15 mouse cellular contexts compared by ENCODE assay signal in the genomic region with DNA sequence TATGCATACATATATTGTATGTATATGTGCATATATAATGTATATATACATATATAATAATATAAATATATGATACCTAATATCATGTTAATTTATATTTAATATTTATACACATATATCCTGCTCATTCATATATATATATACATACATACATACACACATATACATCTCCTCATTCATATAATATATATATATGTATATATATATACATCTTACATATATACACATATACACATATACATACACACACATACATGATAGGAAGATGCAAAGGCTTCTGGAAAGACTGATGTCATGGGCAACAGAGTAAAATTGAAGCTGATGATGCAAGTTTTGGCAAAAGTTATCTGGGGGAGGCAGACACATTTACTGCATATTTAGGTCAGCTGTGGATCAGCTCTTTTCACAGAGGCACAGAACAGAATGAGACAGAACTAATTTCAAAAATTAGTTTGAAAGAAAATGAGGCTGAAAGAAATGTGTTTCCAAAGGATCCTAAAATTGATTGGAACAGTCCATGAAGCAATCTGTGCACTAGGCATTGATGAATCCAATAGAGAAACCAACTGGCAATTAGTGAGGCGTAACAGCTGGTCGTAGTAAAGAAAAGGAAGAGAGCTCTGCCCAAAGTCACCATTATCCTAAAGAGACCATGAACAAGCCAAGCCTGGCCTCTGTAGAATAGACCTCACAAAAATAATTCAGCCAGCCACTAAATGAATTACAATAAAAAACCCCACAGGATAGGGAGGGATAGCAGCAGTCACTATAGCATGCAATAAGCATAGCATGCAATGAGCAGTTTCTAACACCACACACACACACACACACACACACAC. TPM values are rescaled to one million over a fixed set of nuclear protein-coding genes. Genes with fewer than 3 reads are reported as not detected.
DNase-seq lines count a peak whose midpoint lies in the region; ATAC-seq and TF ChIP-seq lines count a peak whose summit lies in the region.
"Had no signal": no experiment of that assay in that cellular context is flagged by ENCODE, and none has a peak within 500 bp of the region (broad histone marks: within the 10 kb centered on the region; RNA-seq: fewer than 3 reads in every experiment).

No protein-coding gene starts in this region.

- peak; percentile 69 for DNase-seq in Muller cell, postnatal 12 days (ENCODE audit: inconsistent ontology term)
- peak; percentile 60 for DNase-seq in brain, embryonic 14.5 days (ENCODE audit: low read depth)
- no peak for DNase-seq in hindbrain, embryonic 14.5 days (ENCODE audit: low spot score)
- no peak for DNase-seq in spleen, postnatal 4 days (ENCODE audit: low spot score in 2 of 2)
- DNase-seq in thymus, postnatal 25 days = no peak
- no peak for DNase-seq in spleen, postnatal 10 days (ENCODE audit: low spot score in 2 of 2)
- no peak for DNase-seq in embryo, embryonic 10.5 days (ENCODE audit: low spot score)
- DNase-seq: adrenal gland, postnatal 25 days; kidney, postnatal 10 days; liver, embryonic 13.5 days; lung, postnatal 14 days had no signal

- no peaks in the 10 kb centered on the region for H3K9me3 ChIP-seq in hindbrain, embryonic 14.5 days (ENCODE audit: control insufficient read depth, low read length)
- H3K9me3 ChIP-seq in midbrain, embryonic 15.5 days = no peaks in the 10 kb centered on the region
- H3K9me3 ChIP-seq: heart, embryonic 15.5 days; intestine, embryonic 15.5 days; liver, embryonic 13.5 days had no signal

- H3K27ac ChIP-seq in hindbrain, embryonic 14.5 days = peak overlapping the region; percentile 91
- peak overlapping the region; percentile 88 for H3K27ac ChIP-seq in midbrain, embryonic 15.5 days
- H3K27ac ChIP-seq: heart, embryonic 15.5 days; intestine, embryonic 15.5 days; liver, embryonic 13.5 days had no signal

- no peak overlapping the region for H3K4me3 ChIP-seq in hindbrain, embryonic 14.5 days (replicated peaks; ENCODE audit: low read length)
- no peak overlapping the region for H3K4me3 ChIP-seq in midbrain, embryonic 15.5 days
- H3K4me3 ChIP-seq: heart, embryonic 15.5 days; intestine, embryonic 15.5 days; liver, embryonic 13.5 days had no signal

- H3K9ac ChIP-seq in hindbrain, embryonic 14.5 days = no peak overlapping the region
- H3K9ac ChIP-seq in midbrain, embryonic 15.5 days = no peak overlapping the region
- H3K9ac ChIP-seq: heart, embryonic 15.5 days; intestine, embryonic 15.5 days; liver, embryonic 13.5 days had no signal

- WGBS in hindbrain, embryonic 14.5 days = 21% methylated on average over 2 of the region's 2 CpGs
- WGBS in midbrain, embryonic 15.5 days = 24% methylated on average over 2 of the region's 2 CpGs

- TF ChIP-seq CTCF in brain, embryonic 14.5 days (IDR thresholded peaks at IDR 0.05; ENCODE audit: borderline replicate concordance, extremely low read depth, insufficient read depth, insufficient read length) = no peak

- no peak for TF ChIP-seq POLR2A in brain, embryonic 14.5 days (IDR thresholded peaks at IDR 0.05; ENCODE audit: borderline replicate concordance, extremely low read depth, insufficient read depth, insufficient read length, poor library complexity, severe bottlenecking)

- H3K36me3 ChIP-seq in hindbrain, embryonic 14.5 days (replicated peaks; ENCODE audit: control insufficient read depth, insufficient read depth) = no peaks in the 10 kb centered on the region
- H3K36me3 ChIP-seq in midbrain, embryonic 15.5 days (replicated peaks) = no peaks in the 10 kb centered on the region
- H3K36me3 ChIP-seq: heart, embryonic 15.5 days; intestine, embryonic 15.5 days; liver, embryonic 13.5 days had no signal

- ATAC-seq in hindbrain, embryonic 14.5 days (ENCODE audit: low FRiP score) = peak; percentile 38; the same call in 1 of the 2 replicates
- ATAC-seq in midbrain, embryonic 15.5 days (replicated peaks) = peak; percentile 15; the same call in 1 of the 2 replicates
- ATAC-seq: intestine, embryonic 15.5 days had no signal

- H3K27me3 ChIP-seq in hindbrain, embryonic 14.5 days (ENCODE audit: control insufficient read depth, insufficient read depth, low read length) = peaks cover 7% of the 10 kb centered on the region
- no peaks in the 10 kb centered on the region for H3K27me3 ChIP-seq in midbrain, embryonic 15.5 days (replicated peaks)
- H3K27me3 ChIP-seq: CH12.LX; heart, embryonic 15.5 days; intestine, embryonic 15.5 days; liver, embryonic 13.5 days had no signal

- peaks cover 17% of the 10 kb centered on the region for H3K4me1 ChIP-seq in hindbrain, embryonic 14.5 days (replicated peaks; ENCODE audit: control insufficient read depth, insufficient read depth, low read length)
- H3K4me1 ChIP-seq in midbrain, embryonic 15.5 days = peaks cover 21% of the 10 kb centered on the region
- H3K4me1 ChIP-seq: heart, embryonic 15.5 days; intestine, embryonic 15.5 days; liver, embryonic 13.5 days had no signal

- peak overlapping the region; percentile 51 for H3K4me2 ChIP-seq in hindbrain, embryonic 14.5 days (replicated peaks)
- H3K4me2 ChIP-seq in midbrain, embryonic 15.5 days = peak overlapping the region; percentile 50
- H3K4me2 ChIP-seq: heart, embryonic 15.5 days; intestine, embryonic 15.5 days; liver, embryonic 13.5 days had no signal

RNA-seq across cellular contexts. Expression of gene Lonrf2, which starts 12.2 kb away (rescaled TPM):
- polyA plus RNA-seq in brain, embryonic 14.5 days (2012; rRNA removed) = 51.9 and 73.3 TPM in 2 replicates
- 31.5 and 33.7 TPM in 2 replicates for polyA plus RNA-seq in hindbrain, embryonic 14.5 days (2014; fragmentation: Nextera tagmentation; extraction: Ambion mirVana)
- 22.2 and 26.4 TPM in 2 replicates for polyA plus RNA-seq in midbrain, embryonic 15.5 days (2015; fragmentation: Nextera tagmentation; extraction: Ambion mirVana)

RNA-seq across cellular contexts. Expression of gene Chst10, which starts 49.3 kb away (rescaled TPM):
- 18.8 and 38.2 TPM in 2 replicates for polyA plus RNA-seq in brain, embryonic 14.5 days (2012; rRNA removed)
- polyA plus RNA-seq in hindbrain, embryonic 14.5 days (2014; fragmentation: Nextera tagmentation; extraction: Ambion mirVana) = 63.1 and 66.8 TPM in 2 replicates
- 65.1 and 65.9 TPM in 2 replicates for polyA plus RNA-seq in midbrain, embryonic 15.5 days (2015; fragmentation: Nextera tagmentation; extraction: Ambion mirVana)

Comparison
In these comparisons a context has a peak if more than half of its experiments do, and no peak if none do; other contexts are left out.
1. DNase-seq: peak in Muller cell, postnatal 12 days (single experiment) and brain, embryonic 14.5 days (single experiment); none in hindbrain, embryonic 14.5 days (single experiment), spleen, postnatal 4 days (0 of 2), thymus, postnatal 25 days (single experiment), spleen, postnatal 10 days (0 of 2) and embryo, embryonic 10.5 days (single experiment).